Mouse (Mus musculus): ENCODE measurements around the gene Ptx3.

Gene Ptx3

GRCm38 (mm10) chr3:66262319-66262718 is 42.6 kb downstream of the Ptx3 start:
- peak; percentile 1 for DNase-seq (ENCODE audit: low read depth, low spot score)
- no peaks in the 10 kb centered on the region for H3K36me3 ChIP-seq (ENCODE audit: control insufficient read depth, insufficient read depth, low read length, poor library complexity, severe bottlenecking)
- no peaks in the 10 kb centered on the region for H3K27me3 ChIP-seq (ENCODE audit: control insufficient read depth, insufficient read depth, low read length, poor library complexity, severe bottlenecking)

GRCm38 (mm10) chr3:66263270-66263669 is 43.6 kb downstream of the Ptx3 start:
- H3K36me3 ChIP-seq (ENCODE audit: control insufficient read depth, insufficient read depth, low read length, poor library complexity, severe bottlenecking), result no peaks in the 10 kb centered on the region
- DNase-seq (ENCODE audit: low read depth, low spot score), result no peak

More at GRCm38 (mm10) chr3:66263270-66263669, 43.6 kb downstream of the Ptx3 start:
- no peaks in the 10 kb centered on the region for H3K27me3 ChIP-seq (ENCODE audit: control insufficient read depth, insufficient read depth, low read length, poor library complexity, severe bottlenecking)
